Mouse (Mus musculus): ENCODE data around the gene Fastkd2. TPM values are rescaled to one million over a fixed set of nuclear protein-coding genes. Genes with fewer than 3 reads are reported as not detected.

Gene Fastkd2
- total and polyA plus RNA-seq, 2 experiments from 2014 or later, result 16.0 to 26.3 TPM

DNA sequence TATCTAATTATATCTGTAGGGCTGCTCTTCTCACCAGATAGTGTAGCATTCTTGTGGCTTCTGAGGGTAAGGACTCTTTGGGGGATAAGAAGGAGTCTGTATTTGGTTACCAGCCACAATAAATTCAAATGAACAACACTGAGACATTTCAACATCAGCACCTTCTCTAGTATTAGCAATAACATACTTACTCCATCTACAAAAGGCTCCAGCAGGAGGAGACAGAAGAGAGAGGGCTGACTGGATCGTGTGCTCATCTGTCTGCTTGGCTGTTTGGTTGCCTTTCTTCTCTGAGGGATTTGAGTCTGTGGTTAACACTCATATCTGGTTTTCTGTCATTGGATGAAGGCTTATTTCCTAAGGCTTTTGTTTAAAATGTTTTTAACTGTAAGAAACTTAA is 46.0 kb downstream of the Fastkd2 start:
- Histone ChIP-seq H3K27me3 (ENCODE audit: insufficient read depth, low read length) (no peaks in the 10 kb centered on the region), H3K36me3 (ENCODE audit: insufficient read depth) (no peaks in the 10 kb centered on the region), H3K4me2 (ENCODE audit: low read depth) (no peak overlapping the region), H3K27ac (ENCODE audit: low read depth, low read length) (no peak overlapping the region), H3K4me3 (ENCODE audit: low read depth, low read length) (no peak overlapping the region), H3K9ac (no peak overlapping the region), H3K9me3 (ENCODE audit: low read length) (no peaks in the 10 kb centered on the region), H3K4me1 (ENCODE audit: insufficient read depth) (0 out of 2 replicates have a peak, but pooled peaks cover under 1% of the 10 kb centered on the region)
- WGBS, result 39% methylated on average over 1 of the region's 1 CpGs
- ATAC-seq, result no peak
- TF ChIP-seq CTCF (IDR thresholded peaks at IDR 0.05; ENCODE audit: low read depth), result no peak
- DNase-seq, result no peak

DNA sequence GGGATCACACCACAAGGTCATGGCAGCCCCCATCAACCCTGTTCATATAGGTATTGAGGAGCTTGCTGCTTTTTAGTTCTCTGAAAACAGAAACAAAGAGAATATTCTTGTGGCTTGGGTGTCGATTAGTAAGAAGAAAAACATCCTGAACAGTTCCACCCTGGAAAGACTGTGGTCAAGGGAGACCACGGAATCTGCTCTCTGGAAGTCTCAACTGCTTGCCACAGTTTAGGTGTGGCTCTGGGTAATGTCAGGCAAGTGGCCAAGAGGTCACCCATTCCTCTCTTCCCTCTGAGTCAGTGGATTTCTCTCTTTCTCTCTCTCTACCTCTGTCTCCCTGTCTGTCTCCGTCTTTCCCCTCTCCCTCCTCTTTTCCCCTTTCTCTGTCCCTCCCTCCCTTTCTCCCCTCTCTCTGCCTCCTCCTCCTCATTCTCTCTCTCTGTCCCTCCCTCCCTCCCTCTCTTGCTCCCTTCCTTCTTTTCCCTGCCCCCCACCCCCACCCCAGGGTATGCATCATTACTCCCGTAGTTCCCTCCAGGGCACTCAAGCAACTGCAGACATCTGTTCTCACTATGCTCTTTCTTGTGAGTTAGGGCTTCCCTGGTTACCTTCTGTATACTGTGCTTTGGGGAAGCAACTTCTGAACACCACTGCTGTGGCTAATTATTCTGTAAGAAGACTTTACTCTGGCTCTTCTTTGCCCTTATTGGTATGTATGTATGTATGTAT is 46.7 kb downstream of the Fastkd2 start:
- H3K4me2 ChIP-seq (ENCODE audit: low read depth), result no peak overlapping the region
- no peak overlapping the region for H3K9ac ChIP-seq
- WGBS, result 70% methylated on average over 4 of the region's 4 CpGs
- ATAC-seq (no peak), DNase-seq (no peak)
- no peaks in the 10 kb centered on the region for H3K4me1 ChIP-seq (ENCODE audit: insufficient read depth)
- TF ChIP-seq CTCF (IDR thresholded peaks at IDR 0.05; ENCODE audit: low read depth), result no peak
- H3K36me3 ChIP-seq (ENCODE audit: insufficient read depth), result no peaks in the 10 kb centered on the region
- H3K9me3 ChIP-seq (ENCODE audit: low read length), result no peaks in the 10 kb centered on the region
- H3K27ac ChIP-seq (ENCODE audit: low read depth, low read length), result no peak overlapping the region
- no peaks in the 10 kb centered on the region for H3K27me3 ChIP-seq (ENCODE audit: insufficient read depth, low read length)
- no peak overlapping the region for H3K4me3 ChIP-seq (ENCODE audit: low read depth, low read length)

GRCm38 (mm10) chr1:63794326-63794725 is 63.9 kb downstream of the Fastkd2 start:
- no peaks in the 10 kb centered on the region for H3K27me3 ChIP-seq (ENCODE audit: insufficient read depth, low read length)
- H3K4me1 ChIP-seq (ENCODE audit: insufficient read depth), result no peaks in the 10 kb centered on the region
- no peak for TF ChIP-seq CTCF (IDR thresholded peaks at IDR 0.05; ENCODE audit: low read depth)
- H3K36me3 ChIP-seq (ENCODE audit: insufficient read depth), result no peaks in the 10 kb centered on the region
- ATAC-seq (no peak), DNase-seq (no peak)
- no peak overlapping the region for H3K4me2 ChIP-seq (ENCODE audit: low read depth)
- H3K27ac ChIP-seq (ENCODE audit: low read depth, low read length), result no peak overlapping the region
- no peaks in the 10 kb centered on the region for H3K9me3 ChIP-seq (ENCODE audit: low read length)
- H3K9ac ChIP-seq, result no peak overlapping the region
- no peak overlapping the region for H3K4me3 ChIP-seq (ENCODE audit: low read depth, low read length)

Other genes starting within 250 kb of the Fastkd2 start
- not detected in 2 replicates for gene Gm39653, start 114.6 kb upstream of the Fastkd2 start, total RNA-seq (2014; rRNA removed)
- gene Gm39653, start 114.6 kb upstream of the Fastkd2 start, polyA plus RNA-seq (2015; fragmentation: Nextera tagmentation; extraction: Ambion mirVana), result not detected in 2 replicates
- 0.08 TPM in 1 of 2 replicates, not detected in the other for gene Dytn, start 43.7 kb upstream of the Fastkd2 start, total RNA-seq (2014; rRNA removed)
- not detected in 2 replicates for gene Dytn, start 43.7 kb upstream of the Fastkd2 start, polyA plus RNA-seq (2015; fragmentation: Nextera tagmentation; extraction: Ambion mirVana)
- 1.6 and 2.0 TPM in 2 replicates for gene Mdh1b, start 296 bp upstream of the Fastkd2 start, total RNA-seq (2014; rRNA removed)
- 0.26 and 0.86 TPM in 2 replicates for gene Mdh1b, start 296 bp upstream of the Fastkd2 start, polyA plus RNA-seq (2015; fragmentation: Nextera tagmentation; extraction: Ambion mirVana)
- 0.15 and 0.62 TPM in 2 replicates for gene 4933402D24Rik, start 38.7 kb downstream of the Fastkd2 start, total RNA-seq (2014; rRNA removed)
- 0.25 and 0.44 TPM in 2 replicates for gene 4933402D24Rik, start 38.7 kb downstream of the Fastkd2 start, polyA plus RNA-seq (2015; fragmentation: Nextera tagmentation; extraction: Ambion mirVana)